Mouse (Mus musculus) spleen, postnatal 36 days (tissue): ENCODE results near the gene C2cd4c.

ENCODE experiments used
- DNase-seq, 2 experiments: peaks; one replicate each; pipeline ENCODE4 v3.0.0; 2022; ENCODE audit warnings: low spot score in 2 of 2, mixed read lengths in 1 of 2

Gene C2cd4c

GRCm38 (mm10) chr10:79613578-79614304, at the start of gene C2cd4c:
C2cd4c (minus strand) TSS chr10:79614025.
- DNase-seq: peak in 1 of 2 experiments; percentile 6

GRCm38 (mm10) chr10:79661861-79662260, 48.0 kb upstream of the C2cd4c start:
- no peak for DNase-seq

GRCm38 (mm10) chr10:79660298-79660697, 46.5 kb upstream of the C2cd4c start:
- DNase-seq: no peak

GRCm38 (mm10) chr10:79658829-79659228, 45.0 kb upstream of the C2cd4c start:
- no peak for DNase-seq

- DNase-seq: no peak
Measured at GRCm38 (mm10) chr10:79654946-79655395, 41.1 kb upstream of the C2cd4c start.

- no peak for DNase-seq
Measured at GRCm38 (mm10) chr10:79652789-79653188, 39.0 kb upstream of the C2cd4c start.

- peak in 1 of 2 experiments; percentile 43 for DNase-seq
Measured at GRCm38 (mm10) chr10:79649070-79649751, 35.4 kb upstream of the C2cd4c start.

- no peak for DNase-seq
Measured at GRCm38 (mm10) chr10:79645711-79646110, 31.9 kb upstream of the C2cd4c start, which contains the start of gene Odf3l2. Odf3l2 (minus strand) TSS chr10:79645738.

- no peak for DNase-seq
Measured at GRCm38 (mm10) chr10:79638486-79639204, 24.8 kb upstream of the C2cd4c start.

GRCm38 (mm10) chr10:79637128-79638110, 23.6 kb upstream of the C2cd4c start, which contains the start of gene Shc2:
Shc2 (minus strand) TSS chr10:79637918.
- DNase-seq: no peak

GRCm38 (mm10) chr10:79636287-79636686, 22.5 kb upstream of the C2cd4c start:
- DNase-seq: no peak

- DNase-seq: no peak
Measured at GRCm38 (mm10) chr10:79633006-79633777, 19.4 kb upstream of the C2cd4c start.

GRCm38 (mm10) chr10:79631432-79631831, 17.6 kb upstream of the C2cd4c start:
- DNase-seq: no peak

GRCm38 (mm10) chr10:79628377-79628776, 14.6 kb upstream of the C2cd4c start:
- DNase-seq: no peak

GRCm38 (mm10) chr10:79626156-79626555, 12.3 kb upstream of the C2cd4c start:
- DNase-seq: no peak

GRCm38 (mm10) chr10:79625398-79625797, 11.6 kb upstream of the C2cd4c start:
- DNase-seq: no peak

GRCm38 (mm10) chr10:79623950-79624349, 10.1 kb upstream of the C2cd4c start:
- DNase-seq: no peak

- DNase-seq: no peak
Measured at GRCm38 (mm10) chr10:79616376-79616775, 2.6 kb upstream of the C2cd4c start.

GRCm38 (mm10) chr10:79615860-79616259, 2.0 kb upstream of the C2cd4c start:
- DNase-seq: no peak

- DNase-seq: no peak
Measured at GRCm38 (mm10) chr10:79614305-79614643, 449 bp upstream of the C2cd4c start.
